ENCODE assay signal across 25 mouse cellular contexts in the genomic region with DNA sequence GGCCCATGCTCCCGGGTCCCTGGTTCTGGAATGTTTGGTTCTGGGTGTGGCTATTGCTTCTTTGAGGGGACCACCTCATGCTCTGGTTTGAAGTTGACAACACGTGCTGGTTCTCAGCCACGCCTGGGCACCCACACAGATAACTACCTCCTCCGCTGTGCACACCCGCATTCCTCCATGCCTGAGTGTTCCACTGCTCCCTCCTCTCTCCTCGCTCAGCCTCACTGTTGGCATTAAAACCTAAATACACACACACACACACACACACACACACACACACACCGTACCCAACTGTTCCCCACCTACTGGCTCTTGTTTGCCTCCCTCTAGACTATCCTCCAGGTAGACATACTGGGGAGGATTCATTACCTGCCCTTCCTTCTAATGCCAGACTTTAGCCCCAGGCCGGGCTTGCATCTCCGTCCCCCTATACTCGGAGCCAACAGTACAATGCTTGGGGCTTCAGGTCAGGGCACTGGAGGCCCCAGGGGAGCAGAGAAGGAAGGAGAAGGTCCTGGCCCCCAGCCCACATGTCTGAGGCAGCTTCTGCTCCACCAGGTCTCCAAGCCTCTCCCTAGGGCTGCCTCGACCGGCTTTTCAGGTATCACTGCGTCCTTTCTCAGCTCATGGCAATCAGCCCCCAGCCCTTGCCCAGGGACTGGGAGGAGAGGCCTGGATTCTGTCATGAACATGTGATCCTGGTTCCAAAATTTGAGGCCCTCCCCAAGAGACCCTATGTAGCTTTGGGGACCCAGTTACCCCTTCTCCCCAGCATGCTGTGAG. TPM values are rescaled to one million over a fixed set of nuclear protein-coding genes. Genes with fewer than 3 reads are reported as not detected.
DNase-seq lines count a peak whose midpoint lies in the region; ATAC-seq lines count a peak whose summit lies in the region.
"Had no signal": no experiment of that assay in that cellular context is flagged by ENCODE, and none has a peak within 500 bp of the region (broad histone marks: within the 10 kb centered on the region; RNA-seq: fewer than 3 reads in every experiment).

No protein-coding gene starts in this region.

- peak; percentile 71 for ATAC-seq in kidney, embryonic 15.5 days (replicated peaks; ENCODE audit: low FRiP score)
- peak; percentile 44; the same call in 1 of the 2 replicates for ATAC-seq in lung, embryonic 15.5 days (ENCODE audit: borderline replicate concordance, extremely low read depth, low FRiP score, low TSS enrichment)
- peak; percentile 46; the same call in 1 of the 2 replicates for ATAC-seq in intestine, embryonic 16.5 days
- ATAC-seq: activated CD4-positive, CD25-positive, alpha-beta regulatory T cell, adult 4 months; Patski had no signal

- no peak overlapping the region for H3K4me2 ChIP-seq in kidney, embryonic 15.5 days
- H3K4me2 ChIP-seq in lung, embryonic 15.5 days, result no peak overlapping the region
- H3K4me2 ChIP-seq in intestine, embryonic 16.5 days (ENCODE audit: low read depth, low read length), result no peak overlapping the region
- H3K4me2 ChIP-seq: forebrain, embryonic 12.5 days; heart, embryonic 15.5 days; liver, embryonic 11.5 days; lung, embryonic 14.5 days; neural tube, embryonic 15.5 days had no signal

- H3K27ac ChIP-seq in kidney, embryonic 15.5 days, result 0 out of 2 replicates have a peak overlapping the region, but pooled peaks have one; percentile 4
- no peak overlapping the region for H3K27ac ChIP-seq in lung, embryonic 15.5 days
- no peak overlapping the region for H3K27ac ChIP-seq in intestine, embryonic 16.5 days (ENCODE audit: low read length)
- H3K27ac ChIP-seq: forebrain, embryonic 12.5 days; heart, embryonic 15.5 days; midbrain, embryonic 10.5 days; neural tube, embryonic 15.5 days had no signal

- no peak overlapping the region for H3K4me3 ChIP-seq in kidney, embryonic 15.5 days (replicated peaks)
- no peak overlapping the region for H3K4me3 ChIP-seq in lung, embryonic 15.5 days
- H3K4me3 ChIP-seq in intestine, embryonic 16.5 days (ENCODE audit: low read length), result no peak overlapping the region
- H3K4me3 ChIP-seq: forebrain, embryonic 12.5 days; heart, embryonic 15.5 days; midbrain, embryonic 10.5 days; myocyte; neural tube, embryonic 15.5 days had no signal

- no peak overlapping the region for H3K9ac ChIP-seq in kidney, embryonic 15.5 days
- H3K9ac ChIP-seq in lung, embryonic 15.5 days, result no peak overlapping the region
- H3K9ac ChIP-seq in intestine, embryonic 16.5 days (ENCODE audit: low read depth, low read length), result no peak overlapping the region
- H3K9ac ChIP-seq: forebrain, embryonic 12.5 days; heart, embryonic 15.5 days; lung, embryonic 14.5 days; neural tube, embryonic 15.5 days had no signal

- peaks cover 4% of the 10 kb centered on the region; the same call in 1 of the 2 replicates for H3K36me3 ChIP-seq in kidney, embryonic 15.5 days
- peaks cover 2% of the 10 kb centered on the region; the same call in 1 of the 2 replicates for H3K36me3 ChIP-seq in lung, embryonic 15.5 days
- H3K36me3 ChIP-seq in intestine, embryonic 16.5 days (ENCODE audit: control insufficient read depth, insufficient read depth, low read length), result no peaks in the 10 kb centered on the region; the same call in 1 of the 2 replicates

- peaks cover 23% of the 10 kb centered on the region for H3K4me1 ChIP-seq in kidney, embryonic 15.5 days
- H3K4me1 ChIP-seq in lung, embryonic 15.5 days, result no peaks in the 10 kb centered on the region
- H3K4me1 ChIP-seq in intestine, embryonic 16.5 days (ENCODE audit: control insufficient read depth, insufficient read depth, low read length), result peaks cover 5% of the 10 kb centered on the region; the same call in 1 of the 2 replicates
- H3K4me1 ChIP-seq: forebrain, embryonic 12.5 days; heart, embryonic 15.5 days; midbrain, embryonic 10.5 days; neural tube, embryonic 15.5 days had no signal

- DNase-seq in kidney, adult 11 months, result no peak
- DNase-seq in lung, postnatal 25 days (ENCODE audit: low spot score), result no peak
- peak; percentile 11 for DNase-seq in NIH3T3 (ENCODE audit: low read depth)
- DNase-seq in cerebellum, postnatal 14 days, result no peak
- DNase-seq: adrenal gland, postnatal 36 days; cerebellum, adult 8-10 months; gastrocnemius, postnatal 10 days; heart, adult 18-20 months; lung, embryonic 14.5 days; right cerebral cortex, postnatal 25 days; thymus, postnatal 4 days had no signal

- peaks cover 1% of the 10 kb centered on the region; the same call in 1 of the 2 replicates for H3K9me3 ChIP-seq in kidney, embryonic 15.5 days (replicated peaks)
- no peaks in the 10 kb centered on the region for H3K9me3 ChIP-seq in lung, embryonic 15.5 days
- H3K9me3 ChIP-seq in intestine, embryonic 16.5 days (ENCODE audit: control insufficient read depth, low read length), result no peaks in the 10 kb centered on the region; the same call in 1 of the 2 replicates

- 61% methylated on average over 13 of the region's 13 CpGs for WGBS in kidney, embryonic 15.5 days
- WGBS in lung, embryonic 15.5 days, result 72% methylated on average over 13 of the region's 13 CpGs
- WGBS in intestine, embryonic 16.5 days, result 65% methylated on average over 13 of the region's 13 CpGs

- H3K27me3 ChIP-seq in kidney, embryonic 15.5 days, result no peaks in the 10 kb centered on the region
- no peaks in the 10 kb centered on the region for H3K27me3 ChIP-seq in lung, embryonic 15.5 days
- no peaks in the 10 kb centered on the region for H3K27me3 ChIP-seq in intestine, embryonic 16.5 days (replicated peaks; ENCODE audit: control insufficient read depth, insufficient read depth, low read length)
- H3K27me3 ChIP-seq: forebrain, embryonic 12.5 days; heart, embryonic 15.5 days; neural tube, embryonic 15.5 days; Patski had no signal

RNA-seq across cellular contexts. Expression of a gene that starts 1.3 kb away (rescaled TPM):
- 2.2 and 2.6 TPM in 2 replicates for polyA plus RNA-seq in kidney, embryonic 15.5 days (2015; fragmentation: Nextera tagmentation; extraction: Ambion mirVana)
- polyA plus RNA-seq in lung, embryonic 15.5 days (2015; fragmentation: Nextera tagmentation; extraction: Ambion mirVana), result 1.4 and 1.8 TPM in 2 replicates
- polyA plus RNA-seq in intestine, embryonic 16.5 days (2015; fragmentation: Nextera tagmentation; extraction: Ambion mirVana), result 0.89 and 1.6 TPM in 2 replicates

RNA-seq across cellular contexts. Expression of a gene that starts 6.5 kb away (rescaled TPM):
- 0.35 and 0.68 TPM in 2 replicates for polyA plus RNA-seq in kidney, embryonic 15.5 days (2015; fragmentation: Nextera tagmentation; extraction: Ambion mirVana)
- polyA plus RNA-seq in lung, embryonic 15.5 days (2015; fragmentation: Nextera tagmentation; extraction: Ambion mirVana), result 0.19 and 0.46 TPM in 2 replicates
- polyA plus RNA-seq in intestine, embryonic 16.5 days (2015; fragmentation: Nextera tagmentation; extraction: Ambion mirVana), result 0.32 TPM in 1 of 2 replicates, not detected in the other
- polyA plus RNA-seq: activated CD4-positive, CD25-positive, alpha-beta regulatory T cell, adult 4 months; C2C12; frontal cortex, adult 2 months; heart, embryonic 15.5 days; intestine, embryonic 14.5 days had no signal

RNA-seq across cellular contexts. Expression of a gene that starts 13.5 kb away (rescaled TPM):
- 1.3 and 7.7 TPM in 2 replicates for polyA plus RNA-seq in kidney, embryonic 15.5 days (2015; fragmentation: Nextera tagmentation; extraction: Ambion mirVana)
- polyA plus RNA-seq in lung, embryonic 15.5 days (2015; fragmentation: Nextera tagmentation; extraction: Ambion mirVana), result 5.4 and 5.9 TPM in 2 replicates
- 4.4 and 5.8 TPM in 2 replicates for polyA plus RNA-seq in intestine, embryonic 16.5 days (2015; fragmentation: Nextera tagmentation; extraction: Ambion mirVana)
- polyA plus RNA-seq: C2C12; forebrain, embryonic 12.5 days; liver, embryonic 11.5 days; midbrain, embryonic 10.5 days; myocyte had no signal

RNA-seq across cellular contexts. Expression of a gene that starts 20.7 kb away (rescaled TPM):
- 180 and 192 TPM in 2 replicates for polyA plus RNA-seq in kidney, embryonic 15.5 days (2015; fragmentation: Nextera tagmentation; extraction: Ambion mirVana)
- polyA plus RNA-seq in lung, embryonic 15.5 days (2015; fragmentation: Nextera tagmentation; extraction: Ambion mirVana), result 153 and 159 TPM in 2 replicates
- polyA plus RNA-seq in intestine, embryonic 16.5 days (2015; fragmentation: Nextera tagmentation; extraction: Ambion mirVana), result 242 and 249 TPM in 2 replicates

RNA-seq across cellular contexts. Expression of a gene that starts 37.7 kb away (rescaled TPM):
- 5.8 and 26.9 TPM in 2 replicates for polyA plus RNA-seq in kidney, embryonic 15.5 days (2015; fragmentation: Nextera tagmentation; extraction: Ambion mirVana)
- 2.4 and 5.1 TPM in 2 replicates for polyA plus RNA-seq in lung, embryonic 15.5 days (2015; fragmentation: Nextera tagmentation; extraction: Ambion mirVana)
- 1.5 and 3.4 TPM in 2 replicates for polyA plus RNA-seq in intestine, embryonic 16.5 days (2015; fragmentation: Nextera tagmentation; extraction: Ambion mirVana)
- polyA plus RNA-seq: activated CD4-positive, CD25-positive, alpha-beta regulatory T cell, adult 4 months; C2C12; forebrain, embryonic 12.5 days; frontal cortex, adult 2 months; liver, embryonic 11.5 days; lung, embryonic 14.5 days; midbrain, embryonic 10.5 days; myocyte; Patski had no signal
